9 mouse cellular contexts compared by ENCODE assay signal in the genomic region with DNA sequence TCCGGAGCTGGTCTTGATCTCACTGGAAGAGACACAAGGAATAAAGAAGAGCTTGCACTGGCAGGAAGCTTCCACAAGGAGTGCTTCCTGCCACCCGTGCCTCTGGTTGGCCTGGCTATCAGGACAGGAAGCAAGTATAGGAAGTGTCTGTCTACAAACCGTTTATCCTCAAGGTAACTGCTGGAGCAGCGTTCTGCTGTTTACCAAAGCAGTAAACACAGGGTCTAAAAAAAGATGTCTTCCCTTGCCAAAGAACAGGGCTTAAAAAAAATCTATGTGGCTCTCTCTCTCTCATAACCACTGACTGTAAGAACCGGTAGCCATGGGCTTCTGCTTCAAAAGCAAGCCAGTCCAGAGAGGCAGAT.
DNase-seq lines count a peak whose midpoint lies in the region; ATAC-seq and TF ChIP-seq lines count a peak whose summit lies in the region.
"Had no signal": no experiment of that assay in that cellular context is flagged by ENCODE, and none has a peak within 500 bp of the region (broad histone marks: within the 10 kb centered on the region; RNA-seq: fewer than 3 reads in every experiment).

No protein-coding gene starts in this region.

- no peak overlapping the region; the same call in 1 of the 2 replicates for H3K4me2 ChIP-seq in liver, embryonic 11.5 days
- H3K4me2 ChIP-seq in heart, postnatal 0 days (ENCODE audit: low read depth, low read length), result no peak overlapping the region
- H3K4me2 ChIP-seq in liver, embryonic 13.5 days, result no peak overlapping the region
- H3K4me2 ChIP-seq in forebrain, embryonic 16.5 days (ENCODE audit: low read length), result no peak overlapping the region

- 60% methylated on average over 5 of the region's 5 CpGs for WGBS in liver, adult 2 months
- 26% methylated on average over 5 of the region's 5 CpGs for WGBS in liver, embryonic 11.5 days
- 47% methylated on average over 5 of the region's 5 CpGs for WGBS in heart, postnatal 0 days
- WGBS in liver, embryonic 13.5 days (ENCODE audit: insufficient replicate concordance), result 13% methylated on average over 5 of the region's 5 CpGs
- WGBS in olfactory bulb, adult 2 months, result 59% methylated on average over 5 of the region's 5 CpGs
- WGBS in forebrain, embryonic 16.5 days, result 82% methylated on average over 5 of the region's 5 CpGs

- no peaks in the 10 kb centered on the region; the same call in 1 of the 2 replicates for H3K4me1 ChIP-seq in liver, adult 2 months (ENCODE audit: control insufficient read depth, insufficient read depth, low read length)
- peaks cover 2% of the 10 kb centered on the region; the same call in 1 of the 2 replicates for H3K4me1 ChIP-seq in liver, embryonic 11.5 days (replicated peaks; ENCODE audit: control insufficient read depth, insufficient read depth, low read length)
- H3K4me1 ChIP-seq in heart, postnatal 0 days (ENCODE audit: control insufficient read depth, insufficient read depth), result peaks cover 14% of the 10 kb centered on the region
- H3K4me1 ChIP-seq in liver, embryonic 13.5 days (replicated peaks), result peaks cover 13% of the 10 kb centered on the region; the same call in 1 of the 2 replicates
- H3K4me1 ChIP-seq in olfactory bulb, adult 2 months (ENCODE audit: control insufficient read depth, insufficient read depth, low read length), result peaks cover 5% of the 10 kb centered on the region
- H3K4me1 ChIP-seq in forebrain, embryonic 16.5 days (replicated peaks; ENCODE audit: control insufficient read depth, insufficient read depth, low read length), result no peaks in the 10 kb centered on the region

- H3K79me2 ChIP-seq in liver, adult 2 months (ENCODE audit: control insufficient read depth, insufficient read depth, low read length), result peaks cover under 1% of the 10 kb centered on the region; the same call in 1 of the 2 replicates

- TF ChIP-seq CTCF in liver, adult 2 months (IDR thresholded peaks at IDR 0.05; ENCODE audit: low read depth, low read length), result peak; percentile 24; the same call in 1 of the 2 replicates
- TF ChIP-seq CTCF in heart, postnatal 0 days (IDR thresholded peaks at IDR 0.05; ENCODE audit: low read depth), result no peak
- no peak for TF ChIP-seq CTCF in olfactory bulb, adult 2 months (IDR thresholded peaks at IDR 0.05; ENCODE audit: insufficient read depth, low read depth, low read length)

- no peak overlapping the region for H3K9ac ChIP-seq in liver, adult 2 months (ENCODE audit: low read depth, low read length)
- H3K9ac ChIP-seq in liver, embryonic 11.5 days (ENCODE audit: low read depth, low read length), result no peak overlapping the region
- H3K9ac ChIP-seq in heart, postnatal 0 days (replicated peaks; ENCODE audit: low read depth, low read length), result no peak overlapping the region
- no peak overlapping the region for H3K9ac ChIP-seq in liver, embryonic 13.5 days
- no peak overlapping the region for H3K9ac ChIP-seq in forebrain, embryonic 16.5 days (replicated peaks; ENCODE audit: low read depth, low read length)
- H3K9ac ChIP-seq: forebrain, postnatal 0 days had no signal

- TF ChIP-seq EP300 in heart, postnatal 0 days (IDR thresholded peaks at IDR 0.05; ENCODE audit: low read depth), result peak; percentile 71; the same call in 1 of the 2 replicates

- H3K27me3 ChIP-seq in liver, adult 2 months (ENCODE audit: control insufficient read depth, insufficient read depth, low read length), result no peaks in the 10 kb centered on the region
- no peaks in the 10 kb centered on the region for H3K27me3 ChIP-seq in liver, embryonic 11.5 days (replicated peaks; ENCODE audit: control insufficient read depth, insufficient read depth, low read length)
- no peaks in the 10 kb centered on the region for H3K27me3 ChIP-seq in heart, postnatal 0 days (ENCODE audit: control insufficient read depth, insufficient read depth, low read length)
- H3K27me3 ChIP-seq in liver, embryonic 13.5 days, result no peaks in the 10 kb centered on the region
- H3K27me3 ChIP-seq in forebrain, embryonic 16.5 days (replicated peaks; ENCODE audit: control insufficient read depth, insufficient read depth, low read length), result no peaks in the 10 kb centered on the region

- TF ChIP-seq POLR2A in liver, adult 2 months (IDR thresholded peaks at IDR 0.05; ENCODE audit: extremely low read depth, insufficient read depth, low read length), result no peak
- TF ChIP-seq POLR2A in olfactory bulb, adult 2 months (IDR thresholded peaks at IDR 0.05; ENCODE audit: insufficient read depth, low read depth, low read length), result no peak

- no peak overlapping the region for H3K4me3 ChIP-seq in liver, adult 2 months (ENCODE audit: insufficient read depth, low read depth, low read length)
- H3K4me3 ChIP-seq in liver, embryonic 11.5 days (ENCODE audit: low read depth, low read length), result no peak overlapping the region
- H3K4me3 ChIP-seq in heart, postnatal 0 days (ENCODE audit: low read depth, low read length), result no peak overlapping the region
- H3K4me3 ChIP-seq in liver, embryonic 13.5 days (replicated peaks), result no peak overlapping the region
- no peak overlapping the region for H3K4me3 ChIP-seq in olfactory bulb, adult 2 months (ENCODE audit: insufficient read depth, low read depth, low read length)
- H3K4me3 ChIP-seq in forebrain, embryonic 16.5 days (replicated peaks; ENCODE audit: low read length), result no peak overlapping the region

- H3K36me3 ChIP-seq in liver, adult 2 months (ENCODE audit: control insufficient read depth, insufficient read depth, low read length), result no peaks in the 10 kb centered on the region
- no peaks in the 10 kb centered on the region for H3K36me3 ChIP-seq in liver, embryonic 11.5 days (ENCODE audit: control insufficient read depth, insufficient read depth, low read length)
- H3K36me3 ChIP-seq in heart, postnatal 0 days (replicated peaks; ENCODE audit: control insufficient read depth, insufficient read depth, low read length), result no peaks in the 10 kb centered on the region
- no peaks in the 10 kb centered on the region for H3K36me3 ChIP-seq in liver, embryonic 13.5 days
- H3K36me3 ChIP-seq in forebrain, embryonic 16.5 days (ENCODE audit: control insufficient read depth, insufficient read depth), result no peaks in the 10 kb centered on the region

- ATAC-seq in liver, embryonic 11.5 days (replicated peaks; ENCODE audit: low FRiP score), result no peak
- peak; percentile 63 for ATAC-seq in heart, postnatal 0 days (ENCODE audit: insufficient read depth, low read depth)
- ATAC-seq in liver, embryonic 13.5 days (ENCODE audit: low read depth), result no peak
- ATAC-seq in cerebellum, adult (ENCODE audit: insufficient number of reproducible peaks, low FRiP score, low TSS enrichment), result no peak
- no peak for ATAC-seq in forebrain, embryonic 16.5 days
- ATAC-seq: forebrain, postnatal 0 days had no signal

- no peaks in the 10 kb centered on the region for H3K9me3 ChIP-seq in liver, embryonic 11.5 days (ENCODE audit: control insufficient read depth, low read length)
- no peaks in the 10 kb centered on the region for H3K9me3 ChIP-seq in heart, postnatal 0 days (replicated peaks; ENCODE audit: control insufficient read depth, low read length)
- no peaks in the 10 kb centered on the region for H3K9me3 ChIP-seq in liver, embryonic 13.5 days (replicated peaks)
- no peaks in the 10 kb centered on the region for H3K9me3 ChIP-seq in forebrain, embryonic 16.5 days (ENCODE audit: control insufficient read depth, low read length)

- peak; percentile 20 for DNase-seq in liver, adult 2 months (ENCODE audit: extremely low read depth, low read depth, low spot score)
- no peak for DNase-seq in liver, embryonic 11.5 days (ENCODE audit: low spot score)
- DNase-seq in heart, postnatal 0 days (ENCODE audit: low spot score), result no peak
- no peak for DNase-seq in liver, embryonic 13.5 days
- no peak for DNase-seq in cerebellum, adult 9-10 months
- DNase-seq: forebrain, postnatal 0 days had no signal

- peak overlapping the region; percentile 90 for H3K27ac ChIP-seq in liver, adult 2 months (replicated peaks; ENCODE audit: insufficient read depth, low read depth, low read length)
- no peak overlapping the region; the same call in 1 of the 2 replicates for H3K27ac ChIP-seq in liver, embryonic 11.5 days (ENCODE audit: low read depth, low read length)
- H3K27ac ChIP-seq in heart, postnatal 0 days (ENCODE audit: low read depth), result peak overlapping the region; percentile 78
- peak overlapping the region; percentile 30; the same call in 1 of the 2 replicates for H3K27ac ChIP-seq in liver, embryonic 13.5 days
- H3K27ac ChIP-seq in olfactory bulb, adult 2 months (ENCODE audit: insufficient read depth, low read depth, low read length), result 0 out of 2 replicates have a peak overlapping the region, but pooled peaks have one; percentile 40
- H3K27ac ChIP-seq in forebrain, embryonic 16.5 days (ENCODE audit: low read length), result no peak overlapping the region

Comparison
In these comparisons a context has a peak if more than half of its experiments do, and no peak if none do; other contexts are left out.
1. H3K27ac ChIP-seq: peak in liver, adult 2 months (single experiment), heart, postnatal 0 days (single experiment), liver, embryonic 13.5 days (single experiment) and olfactory bulb, adult 2 months (single experiment); none in liver, embryonic 11.5 days (single experiment) and forebrain, embryonic 16.5 days (single experiment).